Mouse (Mus musculus): ENCODE measurements around the gene Itgad. TPM values are rescaled to one million over a fixed set of nuclear protein-coding genes. Genes with fewer than 3 reads are reported as not detected.

Gene Itgad
- polyA plus RNA-seq, 1 experiment = 0.39 TPM

Other genes starting within 250 kb of the Itgad start
- 27.2 and 31.9 TPM in 2 replicates for gene Kat8, start 241.9 kb upstream of the Itgad start, polyA plus RNA-seq (2012; rRNA removed)
- 54.6 and 66.0 TPM in 2 replicates for gene Prss8, start 224.3 kb upstream of the Itgad start, polyA plus RNA-seq (2012; rRNA removed)
- gene Prss36, start 207.7 kb upstream of the Itgad start, polyA plus RNA-seq (2012; rRNA removed) = 10.2 and 13.5 TPM in 2 replicates
- gene Fus, start 186.9 kb upstream of the Itgad start, polyA plus RNA-seq (2012; rRNA removed) = 388 and 390 TPM in 2 replicates
- gene Pycard, start 160.5 kb upstream of the Itgad start, polyA plus RNA-seq (2012; rRNA removed) = 57.9 and 68.3 TPM in 2 replicates
- 0.78 and 0.91 TPM in 2 replicates for gene Trim72, start 150.4 kb upstream of the Itgad start, polyA plus RNA-seq (2012; rRNA removed)
- gene Itgam, start 91.7 kb upstream of the Itgad start, polyA plus RNA-seq (2012; rRNA removed) = 7.9 and 9.1 TPM in 2 replicates
- 0.04 TPM in 1 of 2 replicates, not detected in the other for gene Gm49368, start 91.7 kb upstream of the Itgad start, polyA plus RNA-seq (2012; rRNA removed)
- 3.4 and 3.8 TPM in 2 replicates for gene Itgax, start 24.8 kb upstream of the Itgad start, polyA plus RNA-seq (2012; rRNA removed)
- 0.24 and 0.26 TPM in 2 replicates for gene Cox6a2, start 52.0 kb downstream of the Itgad start, polyA plus RNA-seq (2012; rRNA removed)
- 18.6 and 20.4 TPM in 2 replicates for gene Armc5, start 83.0 kb downstream of the Itgad start, polyA plus RNA-seq (2012; rRNA removed)
- gene 9130023H24Rik, start 83.7 kb downstream of the Itgad start, polyA plus RNA-seq (2012; rRNA removed) = 6.1 and 6.3 TPM in 2 replicates
- gene Tgfb1i1, start 92.4 kb downstream of the Itgad start, polyA plus RNA-seq (2012; rRNA removed) = 155 and 317 TPM in 2 replicates
- 0.10 TPM in 1 of 2 replicates, not detected in the other for gene Slc5a2, start 111.3 kb downstream of the Itgad start, polyA plus RNA-seq (2012; rRNA removed)
- 36.3 and 39.5 TPM in 2 replicates for gene BC017158, start 143.8 kb downstream of the Itgad start, polyA plus RNA-seq (2012; rRNA removed)